Mouse (Mus musculus) MEL (cell line): Measurements from ENCODE around the gene Arhgap5. TPM values are rescaled to one million over a fixed set of nuclear protein-coding genes. Genes with fewer than 3 reads are reported as not detected.

Experiments used
- DNase-seq: peaks from one replicate; pipeline ENCODE4 v3.0.0; 2011; ENCODE audit warnings: low read depth, low spot score
- H3K27ac ChIP-seq: 2 replicates; pipeline ENCODE4 v1.5.1; 2012; ENCODE audit warnings: low read depth, mild to moderate bottlenecking, control low read depth, low read length, moderate library complexity; ENCODE audit not compliant: control insufficient read depth
- H3K27me3 ChIP-seq, 2 experiments: fragments of 150-350 bp in 1 of 2; sonication (generic) in 1 of 2; 2 replicates each; pipeline ENCODE4 v1.6.1; 2012; ENCODE audit warnings: low read length in 2 of 2, mild to moderate bottlenecking in 2 of 2, improper control_type of control experiment in 1 of 2, moderate library complexity in 1 of 2; ENCODE audit not compliant: insufficient read depth in 2 of 2, control insufficient read depth in 1 of 2
- H3K36me3 ChIP-seq, 2 experiments: 2 replicates each; pipeline ENCODE4 v1.6.1; 2012 to 2014; ENCODE audit warnings: low read length in 2 of 2, improper control_type of control experiment in 1 of 2, inconsistent platforms in 1 of 2, mild to moderate bottlenecking in 1 of 2; ENCODE audit not compliant: insufficient read depth in 2 of 2, control insufficient read depth in 1 of 2
- H3K4me1 ChIP-seq, 2 experiments: fragments of 150-350 bp in 1 of 2; sonication (generic) in 1 of 2; 2 replicates each; pipeline ENCODE4 v1.6.1; 2012; ENCODE audit warnings: low read length in 2 of 2, improper control_type of control experiment in 1 of 2, mild to moderate bottlenecking in 1 of 2; ENCODE audit not compliant: insufficient read depth in 2 of 2, control insufficient read depth in 1 of 2
- H3K4me3 ChIP-seq, 2 experiments: fragments of 150-350 bp in 1 of 2; sonication (generic) in 1 of 2; 2 replicates each; pipeline ENCODE4 v1.5.1; 2012; ENCODE audit warnings: low read depth in 2 of 2, low read length in 2 of 2, mild to moderate bottlenecking in 2 of 2, moderate library complexity in 2 of 2, control low read depth in 1 of 2, improper control_type of control experiment in 1 of 2; ENCODE audit not compliant: control insufficient read depth in 1 of 2, insufficient read depth in 1 of 2
- H3K79me2 ChIP-seq: 2 replicates; pipeline ENCODE4 v1.6.1; 2012; ENCODE audit warnings: mild to moderate bottlenecking, low read length, moderate library complexity; ENCODE audit not compliant: control insufficient read depth, poor library complexity, insufficient read depth
- H3K9ac ChIP-seq: 2 replicates; pipeline ENCODE4 v1.6.1; 2012; ENCODE audit warnings: low read depth, mild to moderate bottlenecking, control low read depth, low read length, moderate library complexity; ENCODE audit not compliant: control insufficient read depth, poor library complexity, severe bottlenecking
- H3K9me3 ChIP-seq: fragments of 150-350 bp; sonication (generic); replicated peaks from 2 replicates; pipeline ENCODE4 v1.6.1; 2012; ENCODE audit warnings: mild to moderate bottlenecking, low read length, improper control_type of control experiment, moderate library complexity; ENCODE audit not compliant: insufficient read depth
- BHLHE40 ChIP-seq: IDR thresholded peaks from 2 replicates; pipeline ENCODE4 v1.6.1; 2012; ENCODE audit warnings: low read depth, mild to moderate bottlenecking, inconsistent platforms, low read length, improper control_type of control experiment, borderline replicate concordance
- CHD1 ChIP-seq: IDR thresholded peaks from 2 replicates; pipeline ENCODE4 v1.6.1; 2012; ENCODE audit warnings: low read depth, mild to moderate bottlenecking, inconsistent platforms, low read length, improper control_type of control experiment
- CHD2 ChIP-seq: IDR thresholded peaks from 2 replicates; pipeline ENCODE4 v1.6.1; 2011; ENCODE audit warnings: low read length, improper control_type of control experiment
- CTCF ChIP-seq, 3 experiments: IDR thresholded peaks in 2 of 3; conservative IDR thresholded peaks in 1 of 3; 2 replicates each; pipeline ENCODE4 v1.5.1; 2011 to 2012; ENCODE audit warnings: low read length in 3 of 3, low read depth in 2 of 3, mild to moderate bottlenecking in 2 of 3, improper control_type of control experiment in 1 of 3, inconsistent platforms in 1 of 3, mixed read lengths in 1 of 3, moderate library complexity in 1 of 3; ENCODE audit not compliant: control insufficient read depth in 1 of 3, insufficient read depth in 1 of 3, poor library complexity in 1 of 3, severe bottlenecking in 1 of 3
- E2F4 ChIP-seq: IDR thresholded peaks from 2 replicates; pipeline ENCODE4 v1.6.1; 2011; ENCODE audit warnings: low read depth, low read length, improper control_type of control experiment, borderline replicate concordance
- ELF1 ChIP-seq: IDR thresholded peaks from 2 replicates; pipeline ENCODE4 v1.6.1; 2014; ENCODE audit warnings: low read depth, mild to moderate bottlenecking, inconsistent platforms, low read length, improper control_type of control experiment, moderate library complexity
- EP300 ChIP-seq, 2 experiments: IDR thresholded peaks; 2 replicates each; pipeline ENCODE4 v1.6.1; 2011; ENCODE audit warnings: improper control_type of control experiment in 2 of 2, low read length in 2 of 2, low read depth in 1 of 2, mild to moderate bottlenecking in 1 of 2
- ETS1 ChIP-seq: IDR thresholded peaks from 2 replicates; pipeline ENCODE4 v1.6.1; 2012; ENCODE audit warnings: low read depth, mild to moderate bottlenecking, inconsistent platforms, low read length, improper control_type of control experiment, moderate library complexity
- GABPA ChIP-seq: IDR thresholded peaks from 2 replicates; pipeline ENCODE4 v1.6.1; 2012; ENCODE audit warnings: low read depth, mild to moderate bottlenecking, inconsistent platforms, low read length, improper control_type of control experiment, moderate library complexity
- GATA1 ChIP-seq: IDR thresholded peaks from 2 replicates; pipeline ENCODE4 v1.6.1; 2011; ENCODE audit warnings: low read depth, low read length, improper control_type of control experiment
- HCFC1 ChIP-seq: IDR thresholded peaks from 2 replicates; pipeline ENCODE4 v1.6.1; 2012; ENCODE audit warnings: low read depth, mild to moderate bottlenecking, inconsistent platforms, low read length, improper control_type of control experiment, moderate library complexity
- JUND ChIP-seq: IDR thresholded peaks from 2 replicates; pipeline ENCODE4 v1.6.1; 2011; ENCODE audit warnings: low read depth, mild to moderate bottlenecking, improper control_type of control experiment, low read length
- KAT2A ChIP-seq: conservative IDR thresholded peaks from 2 replicates; pipeline ENCODE4 v1.6.1; 2012; ENCODE audit warnings: low read depth, low read length, improper control_type of control experiment, inconsistent platforms
- MAFK ChIP-seq: IDR thresholded peaks from 2 replicates; pipeline ENCODE4 v1.6.1; 2011; ENCODE audit warnings: low read depth, mild to moderate bottlenecking, low read length, improper control_type of control experiment, borderline replicate concordance
- MAX ChIP-seq: IDR thresholded peaks from 2 replicates; pipeline ENCODE4 v1.6.1; 2011; ENCODE audit warnings: low read length, improper control_type of control experiment
- MAZ ChIP-seq: IDR thresholded peaks from 2 replicates; pipeline ENCODE4 v1.6.1; 2012; ENCODE audit warnings: low read depth, mild to moderate bottlenecking, inconsistent platforms, low read length, improper control_type of control experiment
- MEF2A ChIP-seq: IDR thresholded peaks from 2 replicates; pipeline ENCODE4 v1.6.1; 2014; ENCODE audit warnings: low read depth, mild to moderate bottlenecking, inconsistent platforms, low read length, improper control_type of control experiment; ENCODE audit not compliant: poor library complexity, insufficient replicate concordance, severe bottlenecking; ENCODE audit errors: extremely low read depth
- MXI1 ChIP-seq: IDR thresholded peaks from 2 replicates; pipeline ENCODE4 v1.6.1; 2011; ENCODE audit warnings: mild to moderate bottlenecking, low read depth, low read length, improper control_type of control experiment
- MYB ChIP-seq: IDR thresholded peaks from 2 replicates; pipeline ENCODE4 v1.6.1; 2011; ENCODE audit warnings: mild to moderate bottlenecking, low read depth, low read length, improper control_type of control experiment
- MYC ChIP-seq: IDR thresholded peaks from 2 replicates; pipeline ENCODE4 v1.6.1; 2011; ENCODE audit warnings: low read depth, mild to moderate bottlenecking, low read length, improper control_type of control experiment, moderate library complexity
- NELFE ChIP-seq: IDR thresholded peaks from 2 replicates; pipeline ENCODE4 v1.6.1; 2011; ENCODE audit warnings: low read depth, low read length, improper control_type of control experiment
- NRF1 ChIP-seq: IDR thresholded peaks from 2 replicates; pipeline ENCODE4 v1.6.1; 2014; ENCODE audit warnings: low read depth, mild to moderate bottlenecking, inconsistent platforms, low read length, improper control_type of control experiment, moderate library complexity; ENCODE audit not compliant: poor library complexity, insufficient read depth, severe bottlenecking
- POLR2A ChIP-seq, 2 experiments: IDR thresholded peaks; 2 replicates each; pipeline ENCODE4 v1.6.1; 2011 to 2012; ENCODE audit warnings: low read length in 2 of 2, mild to moderate bottlenecking in 2 of 2, control low read depth in 1 of 2, improper control_type of control experiment in 1 of 2, low read depth in 1 of 2, moderate library complexity in 1 of 2; ENCODE audit not compliant: control insufficient read depth in 1 of 2, insufficient read depth in 1 of 2, poor library complexity in 1 of 2
- RAD21 ChIP-seq: IDR thresholded peaks from 2 replicates; pipeline ENCODE4 v1.6.1; 2011; ENCODE audit warnings: mild to moderate bottlenecking, low read depth, low read length, improper control_type of control experiment
- RCOR1 ChIP-seq: IDR thresholded peaks from 2 replicates; pipeline ENCODE4 v1.6.1; 2012; ENCODE audit warnings: low read depth, mild to moderate bottlenecking, inconsistent platforms, low read length, improper control_type of control experiment
- SIN3A ChIP-seq: IDR thresholded peaks from 2 replicates; pipeline ENCODE4 v1.6.1; 2012; ENCODE audit warnings: low read length, improper control_type of control experiment, inconsistent platforms
- SMC3 ChIP-seq: IDR thresholded peaks from 2 replicates; pipeline ENCODE4 v1.6.1; 2011; ENCODE audit warnings: low read depth, low read length, improper control_type of control experiment
- TAL1 ChIP-seq: IDR thresholded peaks from 2 replicates; pipeline ENCODE4 v1.6.1; 2012; ENCODE audit warnings: mild to moderate bottlenecking, inconsistent platforms, low read length, moderate library complexity, mixed read lengths
- TBP ChIP-seq: IDR thresholded peaks from 2 replicates; pipeline ENCODE4 v1.8.0; 2011; ENCODE audit warnings: low read depth, low read length, improper control_type of control experiment
- TCF12 ChIP-seq: IDR thresholded peaks from 2 replicates; pipeline ENCODE4 v1.6.1; 2014; ENCODE audit warnings: low read depth, mild to moderate bottlenecking, inconsistent platforms, low read length, improper control_type of control experiment, moderate library complexity
- UBTF ChIP-seq: IDR thresholded peaks from 2 replicates; pipeline ENCODE4 v1.6.1; 2012; ENCODE audit warnings: low read depth, mild to moderate bottlenecking, inconsistent platforms, low read length, improper control_type of control experiment, moderate library complexity, borderline replicate concordance; ENCODE audit not compliant: insufficient read depth
- USF1 ChIP-seq: IDR thresholded peaks from 2 replicates; pipeline ENCODE4 v1.6.1; 2014; ENCODE audit warnings: low read depth, mild to moderate bottlenecking, inconsistent platforms, low read length, improper control_type of control experiment, moderate library complexity
- USF2 ChIP-seq, 2 experiments: IDR thresholded peaks; 2 replicates each; pipeline ENCODE4 v1.6.1; 2011 to 2012; ENCODE audit warnings: improper control_type of control experiment in 2 of 2, low read length in 2 of 2, borderline replicate concordance in 1 of 2, inconsistent platforms in 1 of 2, low read depth in 1 of 2, mild to moderate bottlenecking in 1 of 2; ENCODE audit not compliant: insufficient read depth in 1 of 2
- ZKSCAN1 ChIP-seq: IDR thresholded peaks from 2 replicates; pipeline ENCODE4 v1.6.1; 2012; ENCODE audit warnings: low read depth, mild to moderate bottlenecking, inconsistent platforms, low read length, improper control_type of control experiment, moderate library complexity
- polyA plus RNA-seq, 2 experiments: library from polyadenylated mRNA; stranded (reverse) in 1 of 2; unstranded in 1 of 2; fragments of >175 nt in 1 of 2; fragments of >200 nt in 1 of 2; gene quantifications; 2 replicates each; pipeline versions ENCODE4 v1.2.1 to v1.2.4; 2012; ENCODE audit warnings: low replicate concordance in 2 of 2, low read depth in 1 of 2; ENCODE audit not compliant: insufficient read length in 2 of 2, insufficient read depth in 1 of 2, missing spikeins in 1 of 2
- total RNA-seq: library from RNA; depleted of rRNA; stranded (reverse); fragments of 300-350 nt; gene quantifications from 2 replicates; pipeline ENCODE4 v1.2.3, GENCODE M21; 2012; rRNA removed

Gene Arhgap5
- total RNA-seq (11.8 and 15.1 TPM in 2 replicates), polyA plus RNA-seq (100 to 1,000 TPM in 1 of 2 experiments, 10 to 100 TPM in 1; 10.5 to 108 TPM)

- peaks cover 3 to 7% of the 10 kb centered on the region in 2 experiments; a peak in 3 of 4 replicates for H3K4me1 ChIP-seq
- peak within 1 kb of the TSS; percentile 80 for H3K27ac ChIP-seq
- peaks cover 0 to 17% of the 10 kb centered on the region in 2 experiments; a peak in 2 of 4 replicates for H3K36me3 ChIP-seq
- peak; percentile 94 for DNase-seq
- H3K4me3 ChIP-seq = peak within 1 kb of the TSS; percentile 87 to 89
- H3K27me3 ChIP-seq = no peaks in the 10 kb centered on the region
- H3K79me2 ChIP-seq = peaks cover 16% of the 10 kb centered on the region
- no peaks in the 10 kb centered on the region for H3K9me3 ChIP-seq
- H3K9ac ChIP-seq = peak within 1 kb of the TSS; percentile 90
- TF ChIP-seq RAD21 = no peak
- TF ChIP-seq KAT2A = no peak; the same call in 1 of the 2 replicates
- TF ChIP-seq MYC = no peak; the same call in 1 of the 2 replicates
- TF ChIP-seq NRF1 = peak; percentile 59; the same call in 1 of the 2 replicates
- no peak for TF ChIP-seq MAFK
- peak; percentile 55 to 81 for TF ChIP-seq POLR2A (IDR thresholded peaks at IDR 0.05; ENCODE audit: control insufficient read depth in 1 of 2, insufficient read depth in 1 of 2, low read depth in 1 of 2, low read length in 2 of 2, poor library complexity in 1 of 2)
- no peak for TF ChIP-seq UBTF
- TF ChIP-seq HCFC1 = peak; percentile 64
- peak; percentile 88; the same call in 1 of the 2 replicates for TF ChIP-seq MAZ
- TF ChIP-seq CTCF (IDR thresholded peaks at IDR 0.05 in 2 of 3, conservative IDR thresholded peaks at IDR 0.05 in 1 of 3; ENCODE audit: control insufficient read depth in 1 of 3, insufficient read depth in 1 of 3, low read depth in 2 of 3, low read length in 3 of 3, poor library complexity in 1 of 3, severe bottlenecking in 1 of 3) = no peak
- no peak for TF ChIP-seq TAL1
- TF ChIP-seq EP300 (IDR thresholded peaks at IDR 0.05; ENCODE audit: low read depth in 1 of 2, low read length in 2 of 2) = peak in 1 of 2 experiments; percentile 39; a peak in 1 of 4 replicates
- TF ChIP-seq BHLHE40 = 0 out of 2 replicates have a peak, but pooled peaks have one; percentile 45
- TF ChIP-seq SIN3A = peak; percentile 64
- peak; percentile 83 for TF ChIP-seq NELFE
- peak; percentile 37; the same call in 1 of the 2 replicates for TF ChIP-seq ETS1
- TF ChIP-seq MAX = peak; percentile 72; the same call in 1 of the 2 replicates
- TF ChIP-seq RCOR1 = peak; percentile 47; the same call in 1 of the 2 replicates
- TF ChIP-seq CHD2 = peak; percentile 76
- no peak for TF ChIP-seq CHD1
- peak; percentile 11; the same call in 1 of the 2 replicates for TF ChIP-seq TBP
- TF ChIP-seq MYB = no peak
- TF ChIP-seq MXI1 = peak; percentile 88
- TF ChIP-seq ELF1 = 0 out of 2 replicates have a peak, but pooled peaks have one; percentile 35
- peak; percentile 22; the same call in 1 of the 2 replicates for TF ChIP-seq TCF12
- no peak for TF ChIP-seq GATA1
- TF ChIP-seq GABPA = no peak
- TF ChIP-seq USF2 (IDR thresholded peaks at IDR 0.05; ENCODE audit: borderline replicate concordance in 1 of 2, insufficient read depth in 1 of 2, low read depth in 1 of 2, low read length in 2 of 2) = no peak
- no peak for TF ChIP-seq USF1
- TF ChIP-seq JUND = no peak
- no peak for TF ChIP-seq MEF2A
- TF ChIP-seq E2F4 = no peak
- TF ChIP-seq ZKSCAN1 = no peak
- TF ChIP-seq SMC3 = no peak
Measured at GRCm38 (mm10) chr12:52503456-52504320, at the start of gene Arhgap5. Gene Arhgap5, plus strand, starts transcription at chr12:52503972.
